25 mouse cellular contexts compared by ENCODE assay signal in the genomic region with DNA sequence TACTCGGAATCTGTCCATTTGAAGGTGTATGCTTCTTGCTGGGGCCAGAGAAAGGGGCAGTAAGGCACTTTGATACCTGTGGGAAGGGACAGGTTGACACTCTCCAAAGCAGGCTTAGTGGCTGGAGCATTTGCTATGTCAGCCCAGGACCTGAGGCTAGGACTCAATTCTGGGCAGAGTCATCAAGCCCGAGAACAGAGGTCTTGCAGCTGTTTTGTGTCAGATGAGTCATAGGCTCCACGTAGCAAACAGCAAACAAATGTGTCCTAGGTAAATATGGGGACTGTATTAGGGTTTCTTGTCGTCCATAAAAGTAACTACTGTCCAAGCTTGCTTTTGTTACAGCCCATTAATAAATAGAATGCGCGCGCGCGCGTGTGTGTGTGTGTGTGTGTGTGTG. TPM values are rescaled to one million over a fixed set of nuclear protein-coding genes. Genes with fewer than 3 reads are reported as not detected.
A peak's percentile ranks its signal among the peaks of the same experiment; 100 is the strongest.
DNase-seq lines count a peak whose midpoint lies in the region; ATAC-seq and TF ChIP-seq lines count a peak whose summit lies in the region.
"Had no signal": no experiment of that assay in that cellular context is flagged by ENCODE, and none has a peak within 500 bp of the region (broad histone marks: within the 10 kb centered on the region; RNA-seq: fewer than 3 reads in every experiment).

No protein-coding gene starts in this region.

- H3ac ChIP-seq in C2C12 (ENCODE audit: control insufficient read depth, insufficient read length, low read depth) = no peak overlapping the region

- H3K4me1 ChIP-seq in liver, postnatal 0 days (ENCODE audit: insufficient read depth) = peaks cover 9% of the 10 kb centered on the region
- 0 out of 2 replicates have a peak, but pooled peaks cover 6% of the 10 kb centered on the region for H3K4me1 ChIP-seq in liver, embryonic 11.5 days (replicated peaks; ENCODE audit: control insufficient read depth, insufficient read depth, low read length)
- H3K4me1 ChIP-seq: embryonic facial prominence, embryonic 13.5 days; embryonic facial prominence, embryonic 15.5 days; forebrain, embryonic 10.5 days; forebrain, embryonic 12.5 days had no signal

- DNase-seq in liver, postnatal 0 days = no peak
- no peak for DNase-seq in liver, embryonic 11.5 days (ENCODE audit: low spot score)
- no peak for DNase-seq in thymus, postnatal 36 days
- no peak for DNase-seq in urinary bladder, postnatal 36 days (ENCODE audit: low spot score in 2 of 2)
- DNase-seq: adrenal gland, adult 8-10 months; adrenal gland, postnatal 14 days; adrenal gland, postnatal 36 days; B cell, adult 2 months; cerebellum, adult 11 months; cerebellum, adult 18-20 months; cerebellum, adult 8-10 months; cerebellum, adult 9-11 months; cerebellum, postnatal 14 days; cerebellum, postnatal 36 days; embryo, embryonic 11 days had no signal

- no peak overlapping the region for H3K4me2 ChIP-seq in liver, postnatal 0 days (ENCODE audit: low read depth, low read length)
- H3K4me2 ChIP-seq in liver, embryonic 11.5 days = no peak overlapping the region
- H3K4me2 ChIP-seq: embryonic facial prominence, embryonic 13.5 days; embryonic facial prominence, embryonic 15.5 days; forebrain, embryonic 12.5 days had no signal

- 85% methylated on average over 10 of the region's 10 CpGs for WGBS in liver, postnatal 0 days (ENCODE audit: insufficient replicate concordance)
- 93% methylated on average over 10 of the region's 10 CpGs for WGBS in liver, embryonic 11.5 days
- WGBS in macrophage (ENCODE audit: missing documents) = 86% methylated on average over 4 of the region's 10 CpGs

- no peak for TF ChIP-seq EP300 in liver, postnatal 0 days (IDR thresholded peaks at IDR 0.05; ENCODE audit: low read depth)

- no peaks in the 10 kb centered on the region for H3K27me3 ChIP-seq in liver, postnatal 0 days (ENCODE audit: insufficient read depth, low read length)
- H3K27me3 ChIP-seq in liver, embryonic 11.5 days (replicated peaks; ENCODE audit: control insufficient read depth, insufficient read depth, low read length) = no peaks in the 10 kb centered on the region
- H3K27me3 ChIP-seq in C2C12 (ENCODE audit: control insufficient read depth, insufficient read depth, insufficient read length) = no peaks in the 10 kb centered on the region
- H3K27me3 ChIP-seq: embryonic facial prominence, embryonic 13.5 days; embryonic facial prominence, embryonic 15.5 days; forebrain, embryonic 12.5 days had no signal

- H3K79me2 ChIP-seq in C2C12 (ENCODE audit: control insufficient read depth, insufficient read depth) = no peaks in the 10 kb centered on the region
- peaks cover 8% of the 10 kb centered on the region; the same call in 1 of the 2 replicates for H3K79me2 ChIP-seq in macrophage (ENCODE audit: inconsistent target)

- H3K9me3 ChIP-seq in liver, postnatal 0 days (ENCODE audit: low read length) = no peaks in the 10 kb centered on the region
- H3K9me3 ChIP-seq in liver, embryonic 11.5 days (ENCODE audit: control insufficient read depth, low read length) = no peaks in the 10 kb centered on the region
- H3K9me3 ChIP-seq: embryonic facial prominence, embryonic 13.5 days; embryonic facial prominence, embryonic 15.5 days; forebrain, embryonic 10.5 days; forebrain, embryonic 12.5 days had no signal

- H3K9ac ChIP-seq in liver, postnatal 0 days (replicated peaks) = no peak overlapping the region
- H3K9ac ChIP-seq in liver, embryonic 11.5 days (ENCODE audit: low read depth, low read length) = no peak overlapping the region
- H3K9ac ChIP-seq: embryonic facial prominence, embryonic 13.5 days; embryonic facial prominence, embryonic 15.5 days; forebrain, embryonic 12.5 days had no signal

- H3K36me3 ChIP-seq in liver, postnatal 0 days (replicated peaks; ENCODE audit: insufficient read depth, low read length) = no peaks in the 10 kb centered on the region
- H3K36me3 ChIP-seq in liver, embryonic 11.5 days (ENCODE audit: control insufficient read depth, insufficient read depth, low read length) = no peaks in the 10 kb centered on the region
- H3K36me3 ChIP-seq in C2C12 (ENCODE audit: control insufficient read depth, insufficient read depth) (no peaks in the 10 kb centered on the region), macrophage (ENCODE audit: inconsistent target) (no peaks in the 10 kb centered on the region)
- H3K36me3 ChIP-seq: embryonic facial prominence, embryonic 13.5 days; embryonic facial prominence, embryonic 15.5 days; forebrain, embryonic 10.5 days; forebrain, embryonic 12.5 days had no signal

- peak; percentile 20; the same call in 1 of the 2 replicates for ATAC-seq in liver, postnatal 0 days
- ATAC-seq in liver, embryonic 11.5 days (replicated peaks; ENCODE audit: low FRiP score) = no peak
- no peak for ATAC-seq in activated CD4-positive, CD25-positive, alpha-beta regulatory T cell, adult 4 months
- ATAC-seq: forebrain, embryonic 14.5 days; forebrain, embryonic 16.5 days had no signal

- TF ChIP-seq CTCF in liver, postnatal 0 days (IDR thresholded peaks at IDR 0.05; ENCODE audit: low read depth) = no peak
- no peak for TF ChIP-seq CTCF in C2C12 (IDR thresholded peaks at IDR 0.05; ENCODE audit: control insufficient read depth, insufficient read depth, insufficient read length)

- H3K27ac ChIP-seq in liver, postnatal 0 days (ENCODE audit: low read depth) = no peak overlapping the region
- no peak overlapping the region for H3K27ac ChIP-seq in liver, embryonic 11.5 days (ENCODE audit: low read depth, low read length)
- peak overlapping the region; percentile 94 for H3K27ac ChIP-seq in macrophage
- H3K27ac ChIP-seq: embryonic facial prominence, embryonic 13.5 days; embryonic facial prominence, embryonic 15.5 days; forebrain, embryonic 10.5 days; forebrain, embryonic 12.5 days had no signal

- H3K4me3 ChIP-seq in liver, postnatal 0 days (ENCODE audit: low read depth, low read length) = no peak overlapping the region
- H3K4me3 ChIP-seq in liver, embryonic 11.5 days (ENCODE audit: low read depth, low read length) = no peak overlapping the region
- H3K4me3 ChIP-seq in C2C12 (ENCODE audit: insufficient read depth, poor library complexity, severe bottlenecking) = no peak overlapping the region
- no peak overlapping the region for H3K4me3 ChIP-seq in macrophage (ENCODE audit: inconsistent target)
- H3K4me3 ChIP-seq: embryonic facial prominence, embryonic 13.5 days; embryonic facial prominence, embryonic 15.5 days; erythroblast, embryonic 14.5 days; forebrain, embryonic 10.5 days; forebrain, embryonic 12.5 days had no signal

- no peaks in the 10 kb centered on the region for H3K79me3 ChIP-seq in C2C12 (ENCODE audit: low read depth)

TF ChIP-seq in C2C12, 6 proteins besides CTCF, POLR2A, EP300 and RAD21:
- TF ChIP-seq MYOD1 (IDR thresholded peaks at IDR 0.05; ENCODE audit: control insufficient read depth, insufficient read length, low read depth) (peak; percentile 63), USF1 (IDR thresholded peaks at IDR 0.05; ENCODE audit: low read depth) (no peak)

RNA-seq across cellular contexts. Expression of a gene that starts 15.3 kb away (rescaled TPM):
- 53.3 and 60.8 TPM in 2 replicates for polyA plus RNA-seq in liver, postnatal 0 days (2015; fragmentation: Nextera tagmentation; extraction: Ambion mirVana)
- polyA plus RNA-seq in liver, embryonic 11.5 days (2014; fragmentation: Nextera tagmentation; extraction: Ambion mirVana) = 21.2 and 21.6 TPM in 2 replicates
- 1,338 TPM for polyA plus RNA-seq in C2C12 (2012; fragmentation: generic; extraction: Trizol)
- total RNA-seq in macrophage (2018; cell fraction: chromatin; rRNA removed) = 1,000 to 10,000 TPM in 5 of 26 experiments, 100 to 1,000 TPM in 21; 180 to 1,623 (median 610) TPM
- 1,000 to 10,000 TPM; 1,563 to 6,453 (median 4,259) TPM for total RNA-seq in macrophage (2018; cell fraction: cytosol; rRNA removed)
- 1,000 to 10,000 TPM in 13 of 26 experiments, 100 to 1,000 TPM in 13; 652 to 1,966 (median 982) TPM for total RNA-seq in macrophage (2018; cell fraction: nucleus; rRNA removed)
- polyA plus RNA-seq in macrophage (2018) = 3,973 to 5,612 TPM (median 5,299 TPM) in 3 replicates
- 10 to 100 TPM; 43.2 to 70.4 TPM for polyA plus RNA-seq in activated CD4-positive, CD25-positive, alpha-beta regulatory T cell, adult 4 months (2017; shearing (Covaris generic))

RNA-seq across cellular contexts. Expression of a gene that starts 54.2 kb away (rescaled TPM):
- 15.1 and 16.6 TPM in 2 replicates for polyA plus RNA-seq in liver, postnatal 0 days (2015; fragmentation: Nextera tagmentation; extraction: Ambion mirVana)
- 84.7 and 88.8 TPM in 2 replicates for polyA plus RNA-seq in liver, embryonic 11.5 days (2014; fragmentation: Nextera tagmentation; extraction: Ambion mirVana)
- polyA plus RNA-seq in C2C12 (2012; fragmentation: generic; extraction: Trizol) = 42.8 TPM
- total RNA-seq in macrophage (2018; cell fraction: chromatin; rRNA removed) = 100 to 1,000 TPM in 24 of 26 experiments, 10 to 100 TPM in 2; 77.2 to 277 (median 152) TPM
- total RNA-seq in macrophage (2018; cell fraction: cytosol; rRNA removed) = 100 to 1,000 TPM in 2 of 26 experiments, 10 to 100 TPM in 24; 64.8 to 121 (median 73.6) TPM
- total RNA-seq in macrophage (2018; cell fraction: nucleus; rRNA removed) = 100 to 1,000 TPM; 121 to 311 (median 154) TPM
- 44.9 to 52.8 TPM (median 52.2 TPM) in 3 replicates for polyA plus RNA-seq in macrophage (2018)
- polyA plus RNA-seq in activated CD4-positive, CD25-positive, alpha-beta regulatory T cell, adult 4 months (2017; shearing (Covaris generic)) = 10 to 100 TPM; 50.1 to 56.1 TPM

Comparison
In these comparisons a context has a peak if more than half of its experiments do, and no peak if none do; other contexts are left out.
1. RNA of a gene that starts 15.3 kb away (polyA plus RNA-seq): 3,973 to 5,612 TPM in macrophage and 1,338 TPM in C2C12 (single experiment); 43.2 to 70.4 TPM in activated CD4-positive, CD25-positive, alpha-beta regulatory T cell, adult 4 months, 53.3 to 60.8 TPM in liver, postnatal 0 days and 21.2 to 21.6 TPM in liver, embryonic 11.5 days; every median in the first group is over 10 times any median in the second.